Mouse (Mus musculus) embryonic facial prominence, embryonic 12.5 days (tissue): ENCODE results near the gene Pcbp2. TPM values are rescaled to one million over a fixed set of nuclear protein-coding genes. Genes with fewer than 3 reads are reported as not detected.

ENCODE experiments used
- ATAC-seq: fragments of 200-750 bp; cut with Nextera tagmentation; 2 replicates; pipeline ENCODE4 v1.8.0; 2017; ENCODE audit not compliant: insufficient number of reproducible peaks, insufficient read depth, low FRiP score, low TSS enrichment
- H3K27ac ChIP-seq: fragments of 300-500 bp; sonication (generic); 2 replicates; pipeline ENCODE4 v1.5.1; 2016; ENCODE audit warnings: mild to moderate bottlenecking
- H3K27me3 ChIP-seq: fragments of 300-500 bp; sonication (generic); 2 replicates; pipeline ENCODE4 v1.6.1; 2016; ENCODE audit warnings: mild to moderate bottlenecking, moderate library complexity
- H3K36me3 ChIP-seq: fragments of 300-500 bp; sonication (generic); 2 replicates; pipeline ENCODE4 v1.6.1; 2016; ENCODE audit warnings: mild to moderate bottlenecking
- H3K4me1 ChIP-seq: fragments of 300-500 bp; sonication (generic); 2 replicates; pipeline ENCODE4 v1.6.1; 2016
- H3K4me2 ChIP-seq: fragments of 300-500 bp; sonication (generic); replicated peaks from 2 replicates; pipeline ENCODE4 v1.6.1; 2016; ENCODE audit warnings: mild to moderate bottlenecking, moderate library complexity
- H3K4me3 ChIP-seq: fragments of 300-500 bp; sonication (generic); 2 replicates; pipeline ENCODE4 v1.5.1; 2016; ENCODE audit warnings: mild to moderate bottlenecking
- H3K9ac ChIP-seq: fragments of 300-500 bp; sonication (generic); 2 replicates; pipeline ENCODE4 v1.6.1; 2016; ENCODE audit warnings: mild to moderate bottlenecking, moderate library complexity
- H3K9me3 ChIP-seq: fragments of 300-500 bp; sonication (generic); 2 replicates; pipeline ENCODE4 v1.6.1; 2016; ENCODE audit warnings: mild to moderate bottlenecking, moderate library complexity
- WGBS: fragments of 180-500 bp; shearing (Covaris S2); methylation state at CpG from one replicate; pipeline ENCODE4 v1.1.7; 2016; 5-methylcytosine and 5-hydroxymethylcytosine counted together
- polyA plus RNA-seq: library from polyadenylated mRNA; unstranded; fragments of >200 nt; fragmentation: Nextera tagmentation; extraction: Ambion mirVana; gene quantifications from 2 replicates; pipeline ENCODE4 v1.2.1, GENCODE M21; 2016

The Pcbp2 gene
- polyA plus RNA-seq, 1 experiment from 2014 or later = 230 TPM

GRCm38 (mm10) chr15:102510110-102510509, 39.8 kb downstream of the Pcbp2 start:
- WGBS = 4% methylated on average over 9 of the region's 9 CpGs
- peak overlapping the region; percentile 89 for H3K27ac ChIP-seq
- peak overlapping the region; percentile 64 for H3K9ac ChIP-seq
- peak; percentile 53 for ATAC-seq
- peaks cover under 1% of the 10 kb centered on the region; the same call in 1 of the 2 replicates for H3K36me3 ChIP-seq
- H3K4me1 ChIP-seq = peaks cover 32% of the 10 kb centered on the region
- H3K4me3 ChIP-seq = peak overlapping the region; percentile 64
- H3K27me3 ChIP-seq = no peaks in the 10 kb centered on the region
- H3K4me2 ChIP-seq = peak overlapping the region; percentile 76
- H3K9me3 ChIP-seq = no peaks in the 10 kb centered on the region

DNA sequence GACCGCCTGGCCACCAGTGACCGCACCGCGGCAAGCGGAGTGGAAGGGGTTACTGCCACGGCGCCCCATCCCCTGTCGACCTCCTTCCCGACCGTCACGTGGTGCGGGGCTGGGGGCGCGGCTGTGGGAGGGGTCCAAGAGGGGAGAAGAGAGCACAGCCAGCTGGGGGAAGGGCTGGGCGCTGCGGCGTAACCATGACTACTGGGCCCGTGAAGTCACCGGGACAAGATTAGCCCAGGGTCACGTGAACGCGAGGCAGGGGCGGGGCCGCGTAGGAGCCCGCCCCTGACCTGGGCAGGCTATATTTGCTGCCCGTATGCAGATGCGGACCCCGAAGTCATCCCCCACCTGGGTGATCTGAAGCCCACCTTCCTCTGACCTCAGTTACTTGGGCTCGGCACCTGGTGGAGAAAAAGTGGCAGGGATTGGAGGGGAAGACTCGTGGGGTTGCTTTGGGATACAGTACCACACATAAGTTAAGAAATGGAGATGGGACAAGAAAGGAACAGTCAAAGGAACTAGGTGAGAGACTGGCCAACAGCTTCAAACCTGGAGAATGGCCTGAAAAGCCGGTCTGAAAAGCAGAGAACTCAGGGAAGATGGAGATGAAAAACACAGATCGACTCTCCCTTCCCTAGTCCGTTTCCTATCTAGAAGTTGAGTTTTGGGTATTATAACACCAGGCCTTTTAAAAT, 40.4 kb downstream of the Pcbp2 start:
- Histone ChIP-seq H3K4me2 (peak overlapping the region; percentile 76), H3K9ac (peak overlapping the region; percentile 64), H3K27me3 (no peaks in the 10 kb centered on the region), H3K27ac (peak overlapping the region; percentile 89), H3K4me1 (peaks cover 38% of the 10 kb centered on the region), H3K9me3 (no peaks in the 10 kb centered on the region), H3K36me3 (no peaks in the 10 kb centered on the region), H3K4me3 (peak overlapping the region; percentile 64)
- WGBS = 2% methylated on average over 34 of the region's 34 CpGs
- peak; percentile 89 for ATAC-seq

DNA sequence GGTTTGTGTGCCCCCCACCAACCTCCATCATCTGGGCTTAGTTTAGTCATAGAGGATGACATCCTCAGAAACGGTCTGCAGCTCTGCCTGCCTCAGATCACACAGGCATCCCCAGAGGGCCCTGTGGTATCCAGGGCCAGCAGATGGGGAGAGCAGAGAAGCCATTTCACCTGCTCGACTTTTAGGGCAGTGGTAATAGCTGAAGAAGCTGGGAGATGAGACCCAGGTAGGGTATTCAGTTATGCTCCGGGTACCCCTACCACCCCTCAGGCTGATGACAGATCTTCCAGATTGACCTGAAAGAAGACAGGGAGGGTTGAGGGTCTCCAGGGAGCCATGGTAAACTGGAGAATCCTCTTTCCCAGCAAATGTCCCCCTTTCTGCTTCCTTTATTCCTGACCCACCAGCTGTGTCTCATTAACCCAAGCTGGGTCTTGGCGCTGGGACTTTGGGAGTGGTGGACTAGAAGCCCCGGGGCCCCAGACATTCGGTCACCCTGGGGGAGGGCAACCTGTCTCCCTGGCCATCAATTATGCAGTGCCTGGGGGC, 41.0 kb downstream of the Pcbp2 start:
- 10% methylated on average over 6 of the region's 6 CpGs for WGBS

DNA sequence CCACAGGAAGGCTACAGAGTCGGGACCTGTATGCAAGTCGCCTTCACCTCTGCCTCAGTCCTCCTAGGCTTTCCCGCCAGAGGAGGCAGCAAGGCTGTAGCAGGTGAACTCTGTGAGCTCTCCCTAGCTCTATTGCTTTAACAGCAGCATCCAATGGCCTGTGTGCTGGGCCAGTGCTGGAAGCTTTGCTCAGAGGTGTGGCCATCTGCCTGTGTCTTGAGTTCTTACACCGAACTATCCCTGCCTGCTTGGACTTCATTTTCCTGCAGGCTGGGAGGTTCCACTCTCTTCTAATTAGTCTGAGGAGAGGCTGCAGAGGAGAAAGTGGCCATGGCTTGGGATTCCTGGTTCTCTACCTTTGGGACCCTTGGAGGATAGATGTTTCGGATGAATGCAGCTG, 41.7 kb downstream of the Pcbp2 start:
- Histone ChIP-seq H3K4me1 (peaks cover 44% of the 10 kb centered on the region), H3K4me3 (no peak overlapping the region), H3K36me3 (no peaks in the 10 kb centered on the region), H3K27me3 (no peaks in the 10 kb centered on the region), H3K4me2 (peak overlapping the region; percentile 76), H3K9me3 (no peaks in the 10 kb centered on the region), H3K9ac (peak overlapping the region; percentile 33), H3K27ac (peak overlapping the region; percentile 89)
- ATAC-seq = no peak
- WGBS = 22% methylated on average over 5 of the region's 5 CpGs

More for the DNA sequence above, 41.0 kb downstream of the Pcbp2 start:
- no peaks in the 10 kb centered on the region for H3K9me3 ChIP-seq
- no peaks in the 10 kb centered on the region for H3K36me3 ChIP-seq
- no peak for ATAC-seq
- H3K4me1 ChIP-seq = peaks cover 44% of the 10 kb centered on the region
- peak overlapping the region; percentile 89 for H3K27ac ChIP-seq
- H3K4me2 ChIP-seq = peak overlapping the region; percentile 76
- H3K9ac ChIP-seq = peak overlapping the region; percentile 33
- no peak overlapping the region for H3K4me3 ChIP-seq
- H3K27me3 ChIP-seq = no peaks in the 10 kb centered on the region

- Histone ChIP-seq H3K9me3 (no peaks in the 10 kb centered on the region), H3K27ac (peak overlapping the region; percentile 89; the same call in 1 of the 2 replicates), H3K27me3 (no peaks in the 10 kb centered on the region), H3K36me3 (no peaks in the 10 kb centered on the region), H3K4me3 (no peak overlapping the region), H3K4me1 (peaks cover 44% of the 10 kb centered on the region), H3K9ac (no peak overlapping the region), H3K4me2 (no peak overlapping the region)
- no peak for ATAC-seq
Measured at GRCm38 (mm10) chr15:102512471-102512870, 42.1 kb downstream of the Pcbp2 start.

GRCm38 (mm10) chr15:102513004-102513403, 42.7 kb downstream of the Pcbp2 start:
- H3K4me3 ChIP-seq = no peak overlapping the region
- no peak overlapping the region for H3K9ac ChIP-seq
- no peaks in the 10 kb centered on the region for H3K36me3 ChIP-seq
- no peaks in the 10 kb centered on the region for H3K27me3 ChIP-seq
- no peaks in the 10 kb centered on the region for H3K9me3 ChIP-seq
- no peak for ATAC-seq
- peak overlapping the region; percentile 89; the same call in 1 of the 2 replicates for H3K27ac ChIP-seq
- WGBS = 81% methylated on average over 3 of the region's 3 CpGs
- H3K4me1 ChIP-seq = peaks cover 44% of the 10 kb centered on the region
- no peak overlapping the region for H3K4me2 ChIP-seq

DNA sequence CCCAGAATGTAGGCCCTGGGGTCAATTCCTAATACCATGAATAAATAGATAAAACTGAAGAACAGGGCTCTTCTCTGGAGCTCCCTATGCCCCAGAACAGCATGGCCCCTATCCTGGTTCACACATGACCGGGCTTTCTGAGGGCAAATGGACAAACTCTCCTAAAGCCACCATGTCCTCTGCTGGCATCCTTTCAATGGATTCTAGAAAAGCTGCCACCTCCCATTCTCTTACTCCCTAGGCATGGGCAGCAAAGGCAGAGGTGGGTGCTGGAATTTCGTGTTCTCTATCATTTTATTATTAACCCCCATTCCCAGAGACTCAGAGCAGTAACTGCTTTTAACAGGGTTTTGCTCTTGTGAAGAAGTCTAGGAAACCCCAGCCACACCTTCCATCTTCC, 44.9 kb downstream of the Pcbp2 start:
- WGBS = 90% methylated on average over 2 of the region's 2 CpGs
- H3K27ac ChIP-seq = no peak overlapping the region
- H3K4me3 ChIP-seq = peak overlapping the region; percentile 53; the same call in 1 of the 2 replicates
- no peaks in the 10 kb centered on the region for H3K9me3 ChIP-seq
- H3K9ac ChIP-seq = no peak overlapping the region
- H3K4me1 ChIP-seq = peaks cover 47% of the 10 kb centered on the region
- H3K27me3 ChIP-seq = no peaks in the 10 kb centered on the region
- H3K4me2 ChIP-seq = peak overlapping the region; percentile 86
- 0 out of 2 replicates have a peak, but pooled peaks cover 2% of the 10 kb centered on the region for H3K36me3 ChIP-seq
- no peak for ATAC-seq

- peaks cover 7% of the 10 kb centered on the region; the same call in 1 of the 2 replicates for H3K36me3 ChIP-seq
- peaks cover 46% of the 10 kb centered on the region for H3K4me1 ChIP-seq
- H3K9me3 ChIP-seq = no peaks in the 10 kb centered on the region
- WGBS = 43% methylated on average over 4 of the region's 4 CpGs
- H3K4me2 ChIP-seq = peak overlapping the region; percentile 86
- peak overlapping the region; percentile 72 for H3K9ac ChIP-seq
- H3K27me3 ChIP-seq = no peaks in the 10 kb centered on the region
- H3K4me3 ChIP-seq = peak overlapping the region; percentile 53
- peak overlapping the region; percentile 78 for H3K27ac ChIP-seq
- ATAC-seq = no peak
Measured at GRCm38 (mm10) chr15:102515791-102516190, 45.5 kb downstream of the Pcbp2 start.

DNA sequence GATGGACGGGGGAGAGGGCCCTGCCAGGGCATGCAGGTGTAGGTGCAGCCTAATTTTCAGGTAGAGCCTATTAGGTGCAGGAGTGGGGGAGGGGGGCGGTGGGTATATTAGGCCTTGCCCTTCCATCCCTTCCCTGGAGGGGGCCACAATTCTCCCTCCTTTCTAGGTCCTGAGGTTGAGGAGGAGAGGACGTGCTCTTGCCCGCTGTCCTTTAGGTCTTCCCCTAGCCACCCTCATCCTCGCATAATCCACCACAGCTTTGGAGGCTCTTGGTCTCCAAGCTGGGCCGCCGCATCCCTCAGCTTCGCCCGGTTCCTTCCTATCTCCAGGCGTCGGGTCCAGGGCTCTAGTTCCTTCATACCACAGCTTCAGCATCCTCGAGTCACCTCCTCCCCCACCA, 46.0 kb downstream of the Pcbp2 start:
- peak overlapping the region; percentile 86 for H3K4me2 ChIP-seq
- H3K27ac ChIP-seq = peak overlapping the region; percentile 78
- peak overlapping the region; percentile 72 for H3K9ac ChIP-seq
- H3K27me3 ChIP-seq = no peaks in the 10 kb centered on the region
- under 1% methylated on average over 12 of the region's 12 CpGs for WGBS
- H3K9me3 ChIP-seq = no peaks in the 10 kb centered on the region
- ATAC-seq = no peak; the same call in 1 of the 2 replicates
- H3K4me3 ChIP-seq = peak overlapping the region; percentile 53
- H3K36me3 ChIP-seq = peaks cover 10% of the 10 kb centered on the region; the same call in 1 of the 2 replicates
- peaks cover 41% of the 10 kb centered on the region for H3K4me1 ChIP-seq

DNA sequence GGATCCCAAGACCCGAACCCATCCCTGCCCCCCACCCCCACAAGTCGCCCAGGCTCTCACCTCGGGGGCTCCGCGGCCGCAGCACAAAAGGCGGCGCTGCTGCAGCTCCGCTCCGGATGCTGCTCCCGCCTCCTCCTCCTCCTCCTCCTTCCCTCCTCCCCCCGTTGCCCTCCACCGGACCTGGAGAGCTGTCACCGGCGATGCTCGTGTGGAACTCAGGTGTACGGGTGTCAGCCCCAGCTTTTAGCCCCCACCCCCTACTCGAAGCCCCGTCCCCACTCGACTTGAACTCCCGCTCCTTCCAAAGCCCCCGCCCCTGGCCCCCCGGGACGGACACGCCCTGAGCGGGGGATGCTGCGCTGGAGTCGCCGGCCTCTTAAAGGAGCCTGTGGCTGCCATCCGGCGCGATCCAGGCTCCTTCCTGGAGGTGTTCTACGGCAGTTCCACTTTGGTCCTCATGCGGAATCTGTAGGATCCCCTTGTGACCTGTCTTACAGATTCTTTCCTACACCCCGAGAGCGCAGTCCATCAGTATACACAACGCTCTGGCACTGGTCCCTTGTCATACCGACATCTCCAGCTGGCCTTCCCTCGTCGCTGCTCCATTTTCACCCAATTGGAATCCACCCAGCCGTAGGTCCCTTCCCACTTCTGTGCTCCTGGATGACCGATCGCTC, 46.5 kb downstream of the Pcbp2 start, which contains the start of gene Map3k12:
Map3k12 (minus strand) TSS at position 337 of the 677 bp plus-strand sequence.
- Histone ChIP-seq H3K4me2 (peak within 1 kb of the TSS; percentile 86), H3K9ac (peak within 1 kb of the TSS; percentile 72), H3K9me3 (no peaks in the 10 kb centered on the region), H3K27ac (peak within 1 kb of the TSS; percentile 99), H3K4me1 (peaks cover 35% of the 10 kb centered on the region), H3K36me3 (peaks cover 14% of the 10 kb centered on the region; the same call in 1 of the 2 replicates), H3K27me3 (no peaks in the 10 kb centered on the region), H3K4me3 (peak within 1 kb of the TSS; percentile 53)
- peak; percentile 11; the same call in 1 of the 2 replicates for ATAC-seq
- 1% methylated on average over 43 of the region's 43 CpGs for WGBS

GRCm38 (mm10) chr15:102517631-102517975, 47.3 kb downstream of the Pcbp2 start:
- Histone ChIP-seq H3K27me3 (no peaks in the 10 kb centered on the region), H3K9me3 (no peaks in the 10 kb centered on the region), H3K9ac (peak overlapping the region; percentile 72), H3K27ac (peak overlapping the region; percentile 78), H3K4me2 (peak overlapping the region; percentile 86), H3K4me3 (peak overlapping the region; percentile 53), H3K36me3 (peaks cover 20% of the 10 kb centered on the region), H3K4me1 (peaks cover 28% of the 10 kb centered on the region)
- ATAC-seq = no peak
- WGBS = under 1% methylated on average over 10 of the region's 10 CpGs
